Mouse (Mus musculus) cerebellum, adult 9-11 months (tissue): ENCODE data around the gene Nav2.

Experiments
- DNase-seq: peaks from one replicate; pipeline ENCODE4 v3.0.0; 2022

Nav2 gene

GRCm38 (mm10) chr7:49297148-49297547 lies 388.6 kb downstream of the Nav2 start:
- no peak for DNase-seq

DNA sequence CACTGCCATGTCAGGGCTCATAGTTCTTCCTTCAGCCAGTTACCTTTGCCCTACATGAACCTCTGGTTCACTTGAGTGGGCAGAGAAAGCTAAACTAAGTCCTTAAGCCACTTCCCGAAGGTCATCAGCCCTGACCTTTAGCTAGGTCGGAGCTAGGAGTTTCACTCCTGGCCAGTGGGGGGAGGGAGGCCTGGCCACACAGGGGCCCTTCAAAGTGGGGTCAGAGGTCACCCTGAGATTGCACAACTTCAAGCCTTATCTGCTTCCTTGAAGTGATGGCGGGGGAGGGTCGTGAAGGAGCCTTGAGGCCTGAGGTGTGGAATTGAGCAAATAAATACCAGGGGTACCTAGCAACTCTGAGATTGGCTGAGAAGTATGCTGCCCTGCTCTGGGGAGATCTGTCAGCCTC lies 389.9 kb downstream of the Nav2 start:
- no peak for DNase-seq

DNA sequence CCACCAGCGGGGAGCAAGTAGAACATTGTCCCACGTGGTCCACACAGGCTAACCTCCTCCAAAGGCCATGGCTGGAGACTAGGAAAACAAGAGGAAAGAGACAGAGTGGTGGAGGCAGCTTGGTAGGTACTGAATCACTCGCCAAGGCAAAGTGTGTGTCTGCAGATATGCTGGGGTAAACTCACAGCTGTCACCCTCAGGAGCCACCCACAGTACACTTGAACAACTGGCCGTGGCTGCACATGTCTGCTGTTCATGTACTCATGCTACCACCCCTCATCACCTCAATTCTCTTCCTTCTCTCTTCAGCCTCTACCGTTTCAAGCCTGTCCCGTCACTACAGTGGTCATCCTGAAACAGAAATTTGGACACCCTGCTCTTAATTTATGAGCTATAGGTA lies 393.0 kb downstream of the Nav2 start:
- no peak for DNase-seq

- DNase-seq: no peak
Measured at GRCm38 (mm10) chr7:49303600-49304411, 395.3 kb downstream of the Nav2 start.

DNA sequence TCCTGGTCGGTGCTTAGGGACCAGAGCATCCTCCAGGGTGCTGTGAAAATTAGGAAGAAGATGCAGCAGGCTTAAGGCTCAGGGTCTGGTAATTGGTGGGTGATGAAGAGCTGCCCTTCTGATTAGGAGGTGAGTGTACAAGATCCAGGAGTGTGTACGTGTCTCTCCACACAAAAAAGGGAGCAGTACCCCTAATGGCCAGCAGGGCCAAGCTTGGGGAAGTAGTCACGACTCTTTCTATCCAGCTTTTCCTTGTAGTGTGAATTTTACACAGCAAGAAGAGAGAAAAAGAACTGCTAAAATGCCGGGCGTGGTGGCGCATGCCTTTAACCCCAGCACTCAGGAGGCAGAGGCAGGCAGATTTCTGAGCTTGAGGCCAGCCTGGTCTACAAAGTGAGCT lies 399.2 kb downstream of the Nav2 start:
- DNase-seq: no peak

DNA sequence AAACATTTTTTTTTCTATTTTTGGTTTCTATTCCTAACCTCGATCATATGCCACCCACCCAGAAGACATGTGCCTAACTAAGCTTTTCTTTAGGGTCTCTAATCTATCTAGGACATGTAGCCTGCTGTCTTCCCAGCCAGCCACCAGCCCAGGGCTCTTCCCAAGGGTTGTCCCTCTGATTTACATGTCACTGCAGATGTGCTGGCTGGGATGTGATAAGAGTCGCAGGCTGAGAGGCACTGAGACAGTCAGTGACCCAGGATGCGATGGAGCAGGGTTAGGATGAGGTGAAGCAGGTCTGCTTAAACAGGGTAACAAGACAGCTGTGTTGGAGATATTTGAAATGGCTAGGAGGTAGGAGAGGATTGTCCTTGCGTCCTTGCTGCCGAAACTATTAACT lies 401.2 kb downstream of the Nav2 start:
- no peak for DNase-seq

DNA sequence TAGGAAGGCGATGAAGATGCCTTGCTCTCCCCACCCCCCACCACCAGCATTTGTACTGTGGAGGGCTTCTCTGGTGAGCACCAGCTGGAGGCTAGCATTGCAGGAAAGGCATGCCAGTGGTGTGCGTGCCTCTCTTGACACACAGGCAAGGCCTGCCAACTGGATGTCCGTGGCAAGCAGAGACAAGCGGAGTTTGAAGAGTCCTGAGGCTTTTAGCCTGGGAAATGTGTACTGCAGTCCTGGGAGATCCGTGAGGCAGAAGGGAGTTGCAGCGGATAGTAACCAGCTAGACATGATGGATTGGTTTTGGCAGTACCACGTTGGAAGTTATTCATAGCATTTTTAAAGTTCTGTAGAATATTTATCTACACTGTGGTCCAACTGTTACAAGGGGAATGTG lies 405.4 kb downstream of the Nav2 start:
- DNase-seq: no peak

DNA sequence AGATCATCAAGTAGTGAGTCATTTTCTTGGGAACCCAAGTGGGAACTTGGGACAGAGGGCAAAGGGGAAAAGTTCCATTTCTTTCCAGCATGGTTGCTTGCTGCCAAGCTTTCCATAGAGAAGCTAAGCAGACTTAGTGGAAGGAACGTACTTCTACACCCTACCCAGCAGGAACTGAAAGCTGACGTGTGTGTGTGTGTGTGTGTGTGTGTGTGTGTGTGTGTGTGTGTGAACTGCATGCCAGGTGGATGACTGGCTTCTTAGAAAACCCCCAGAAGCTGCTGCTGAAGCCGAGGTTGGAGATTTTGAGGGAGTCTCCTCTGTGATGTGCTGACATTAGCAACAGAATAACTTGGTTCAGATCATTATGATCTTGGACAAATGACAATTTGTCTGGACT lies 406.5 kb downstream of the Nav2 start:
- DNase-seq: no peak

DNA sequence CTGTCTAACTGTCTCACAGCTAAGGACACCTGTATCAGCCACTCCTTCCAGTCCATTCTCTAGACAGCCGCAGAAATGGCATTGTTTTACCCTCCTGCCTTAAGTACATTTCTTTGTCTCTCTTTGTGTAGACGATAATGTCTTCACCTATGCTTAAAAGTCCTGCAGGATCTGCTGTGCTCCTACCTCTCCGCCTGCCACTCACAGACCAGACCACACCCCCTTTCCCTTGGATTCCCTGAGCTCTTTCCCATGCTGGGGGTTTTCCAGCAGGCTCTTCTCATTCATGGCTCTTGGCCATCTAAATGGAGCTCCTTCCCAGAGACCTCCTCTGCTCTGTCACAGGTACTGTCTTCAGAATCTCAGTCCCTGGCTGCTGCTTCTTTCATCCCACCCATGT lies 408.1 kb downstream of the Nav2 start:
- DNase-seq: no peak

DNA sequence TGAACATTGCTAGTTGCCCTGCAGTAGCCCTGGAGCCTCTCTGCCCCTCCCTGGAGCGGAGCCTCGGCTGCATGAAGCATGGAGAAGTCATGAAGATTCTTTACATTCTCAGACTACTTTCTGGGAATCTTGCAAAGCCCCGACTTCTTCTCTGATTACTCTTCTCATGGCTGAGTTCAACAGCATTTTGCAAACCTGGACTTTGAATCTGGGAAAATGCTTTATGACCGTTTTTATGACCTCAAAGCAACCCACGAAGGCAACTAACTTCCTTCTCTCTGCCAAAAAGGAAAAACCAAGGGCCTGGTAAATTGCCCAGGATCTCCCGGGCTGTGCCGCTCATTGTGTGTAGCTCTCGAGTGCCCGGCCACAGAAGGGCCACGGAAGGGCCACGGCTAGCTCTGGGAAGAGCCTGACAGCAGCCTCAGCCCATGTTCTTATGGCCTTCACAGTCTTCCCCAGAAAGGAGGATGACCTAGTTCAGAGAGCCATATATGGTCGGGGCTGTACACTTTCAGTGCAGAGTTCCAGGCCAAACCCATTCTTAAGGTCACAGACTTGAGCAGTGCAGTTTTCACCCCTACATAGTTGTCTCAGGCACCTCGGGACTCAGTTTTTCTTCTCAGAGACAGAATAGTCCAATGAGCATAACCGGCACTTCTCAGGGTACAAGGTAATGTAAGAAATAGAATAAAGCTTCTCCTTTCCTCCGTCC lies 409.8 kb downstream of the Nav2 start:
- no peak for DNase-seq

DNA sequence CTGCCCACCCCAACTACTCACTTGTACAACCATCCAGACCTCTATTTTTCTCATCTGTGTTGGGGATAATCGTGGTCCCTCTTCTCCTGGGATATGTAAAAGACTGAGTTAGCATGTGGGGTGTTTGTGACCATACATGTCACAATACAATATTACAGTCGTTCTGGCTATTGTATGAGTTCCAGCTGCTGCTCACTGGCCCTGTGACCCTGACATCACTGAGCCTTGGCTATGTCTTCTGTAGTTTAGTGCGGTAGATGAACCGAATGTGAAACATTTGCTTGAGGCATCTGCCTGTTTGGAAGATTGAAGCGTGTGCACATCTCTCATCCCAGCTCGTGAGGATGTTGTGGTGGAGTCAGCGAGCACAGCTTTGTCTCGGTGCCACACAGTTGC lies 410.4 kb downstream of the Nav2 start:
- DNase-seq: no peak

DNA sequence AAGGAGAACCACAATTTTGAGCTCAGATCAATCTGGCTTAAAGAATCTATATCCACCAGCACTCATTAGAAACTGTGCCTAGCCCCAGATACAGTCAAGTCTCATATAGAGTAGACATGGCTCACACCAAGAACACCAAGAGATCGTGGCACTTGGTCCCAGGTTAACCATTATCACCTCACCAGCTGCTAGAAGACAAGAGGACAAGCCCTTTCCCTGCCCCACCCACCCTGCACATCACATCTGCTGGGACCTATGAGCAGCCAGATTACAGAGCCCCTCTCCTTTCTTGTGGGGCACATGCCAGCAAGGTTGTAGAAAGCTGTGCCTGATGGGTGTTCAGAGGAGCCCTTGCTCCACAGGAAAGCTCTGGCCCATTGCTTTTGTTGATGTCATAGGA lies 411.5 kb downstream of the Nav2 start:
- DNase-seq: no peak

DNA sequence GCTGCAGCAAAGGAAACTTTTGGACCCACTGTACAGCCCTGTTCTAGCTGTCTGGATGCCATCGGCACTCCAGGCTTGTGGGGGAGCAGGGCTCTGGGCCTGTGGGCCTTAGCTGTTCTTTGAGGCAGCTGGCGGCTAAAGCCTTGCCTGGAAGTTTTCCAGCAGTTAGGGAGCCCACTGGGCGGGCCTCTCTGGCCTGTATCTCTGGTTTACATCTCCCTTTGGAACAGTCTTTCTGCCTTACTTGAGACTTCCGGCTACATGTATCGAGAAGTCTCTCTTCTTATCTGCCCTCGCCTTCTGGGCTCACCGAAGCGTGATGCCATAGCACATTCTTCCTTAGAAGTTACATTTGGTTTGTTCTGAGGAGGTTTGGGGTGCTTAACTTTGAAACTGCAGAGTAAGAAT lies 412.6 kb downstream of the Nav2 start:
- peak; percentile 64 for DNase-seq

GRCm38 (mm10) chr7:49322179-49322578 lies 413.7 kb downstream of the Nav2 start:
- no peak for DNase-seq

- no peak for DNase-seq
Measured at GRCm38 (mm10) chr7:49324575-49324974, 416.1 kb downstream of the Nav2 start.

GRCm38 (mm10) chr7:49326136-49326722 lies 417.7 kb downstream of the Nav2 start:
- no peak for DNase-seq

DNA sequence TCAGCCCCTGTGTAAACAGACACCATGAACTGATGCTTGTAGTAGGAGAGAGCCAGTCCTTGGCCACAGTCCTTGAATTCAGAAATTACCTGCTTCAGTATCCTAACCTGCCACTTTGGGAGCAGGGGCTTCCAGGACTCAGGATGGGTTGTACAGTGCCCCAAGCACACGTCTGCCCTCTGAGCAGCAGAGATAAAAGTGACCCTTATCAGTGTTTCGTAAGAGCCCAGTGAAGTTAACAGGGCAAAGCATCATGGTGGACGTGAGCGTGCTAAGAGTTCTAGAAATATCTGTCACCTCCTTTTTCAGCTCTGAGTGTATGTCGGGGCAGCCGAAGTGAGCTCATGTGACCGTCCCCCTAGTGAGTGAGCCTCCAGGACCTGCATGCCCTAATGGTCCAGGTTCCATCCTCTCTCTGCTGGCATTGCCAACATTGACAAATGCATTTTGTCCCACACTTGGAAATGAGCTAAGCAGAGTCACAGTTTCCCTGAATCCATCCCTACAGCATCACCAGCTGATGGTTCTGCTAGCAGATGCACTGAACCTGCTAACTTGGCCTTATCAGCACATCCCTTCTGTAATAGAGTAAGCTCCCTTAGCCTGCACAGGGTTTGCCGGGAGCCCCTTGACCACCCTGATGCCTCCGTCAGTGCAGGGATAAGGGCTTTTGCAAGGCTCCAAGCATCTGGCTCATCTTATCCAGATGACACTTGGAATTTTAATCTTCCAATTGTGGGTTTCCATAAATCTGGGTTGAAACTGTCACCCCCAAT lies 418.6 kb downstream of the Nav2 start:
- DNase-seq: no peak

- no peak for DNase-seq
Measured at GRCm38 (mm10) chr7:49330181-49330580, 421.7 kb downstream of the Nav2 start.

- DNase-seq: no peak
Measured at GRCm38 (mm10) chr7:49331939-49332338, 423.4 kb downstream of the Nav2 start.

DNA sequence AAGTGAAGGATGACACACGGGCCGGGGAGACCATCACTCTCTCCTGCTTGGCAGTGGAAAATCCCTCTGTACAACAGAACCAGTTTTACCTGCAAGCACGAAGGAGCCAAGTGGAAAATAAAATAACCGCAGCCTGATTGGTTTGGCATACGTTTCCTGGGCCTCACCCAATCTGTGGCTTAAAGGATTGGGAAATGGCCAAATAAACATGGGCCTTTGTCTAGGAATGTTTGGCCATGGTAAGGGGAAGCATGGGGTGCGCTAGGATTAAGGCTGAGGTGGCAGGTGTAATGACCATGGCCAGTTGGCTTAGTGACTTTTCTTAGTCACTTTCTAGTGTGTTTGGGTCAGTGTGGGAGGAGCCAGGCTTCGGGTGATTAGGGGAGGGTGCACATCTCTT lies 424.1 kb downstream of the Nav2 start:
- DNase-seq: peak; percentile 46

- no peak for DNase-seq
Measured at GRCm38 (mm10) chr7:49334163-49334562, 425.6 kb downstream of the Nav2 start.

GRCm38 (mm10) chr7:49335056-49335455 lies 426.5 kb downstream of the Nav2 start:
- DNase-seq: no peak

- no peak for DNase-seq
Measured at GRCm38 (mm10) chr7:49336725-49337124, 428.2 kb downstream of the Nav2 start.
